Mouse (Mus musculus): Measurements from ENCODE around the gene Ccl1.

Ccl1 gene

GRCm38 (mm10) chr11:82305590-82305989 lies at the start of gene Ccl1:
Gene Ccl1, minus strand, starts transcription at chr11:82305690.
- DNase-seq (ENCODE audit: low read depth, low spot score), result no peak

- DNase-seq (ENCODE audit: low read depth, low spot score), result no peak
Measured at GRCm38 (mm10) chr11:82351039-82351438, 45.5 kb upstream of the Ccl1 start.

GRCm38 (mm10) chr11:82340900-82341299 lies 35.4 kb upstream of the Ccl1 start:
- DNase-seq (ENCODE audit: low read depth, low spot score), result no peak

- DNase-seq (ENCODE audit: low read depth, low spot score), result no peak
Measured at GRCm38 (mm10) chr11:82340416-82340815, 34.9 kb upstream of the Ccl1 start.

GRCm38 (mm10) chr11:82339921-82340401 lies 34.5 kb upstream of the Ccl1 start:
- peak; percentile 74 for DNase-seq (ENCODE audit: low read depth, low spot score)

- DNase-seq (ENCODE audit: low read depth, low spot score), result peak; percentile 66
Measured at GRCm38 (mm10) chr11:82313153-82313552, 7.7 kb upstream of the Ccl1 start.

- DNase-seq (ENCODE audit: low read depth, low spot score), result peak; percentile 2
Measured at GRCm38 (mm10) chr11:82310336-82311045, 5.0 kb upstream of the Ccl1 start.

- DNase-seq (ENCODE audit: low read depth, low spot score), result no peak
Measured at GRCm38 (mm10) chr11:82297895-82298294, 7.6 kb downstream of the Ccl1 start.

- DNase-seq (ENCODE audit: low read depth, low spot score), result no peak
Measured at GRCm38 (mm10) chr11:82290841-82291240, 14.6 kb downstream of the Ccl1 start.

GRCm38 (mm10) chr11:82274149-82274812 lies 31.2 kb downstream of the Ccl1 start:
- DNase-seq (ENCODE audit: low read depth, low spot score), result no peak

- DNase-seq (ENCODE audit: low read depth, low spot score), result no peak
Measured at GRCm38 (mm10) chr11:82259131-82259530, 46.4 kb downstream of the Ccl1 start.

- peak; percentile 69 for DNase-seq (ENCODE audit: low read depth, low spot score)
Measured at GRCm38 (mm10) chr11:82255601-82256000, 49.9 kb downstream of the Ccl1 start.

- DNase-seq (ENCODE audit: low read depth, low spot score), result no peak
Measured at GRCm38 (mm10) chr11:82253421-82253820, 52.1 kb downstream of the Ccl1 start.

GRCm38 (mm10) chr11:82251251-82251650 lies 54.2 kb downstream of the Ccl1 start:
- no peak for DNase-seq (ENCODE audit: low read depth, low spot score)

GRCm38 (mm10) chr11:82249945-82250344 lies 55.5 kb downstream of the Ccl1 start:
- no peak for DNase-seq (ENCODE audit: low read depth, low spot score)

- DNase-seq (ENCODE audit: low read depth, low spot score), result no peak
Measured at GRCm38 (mm10) chr11:82237439-82237838, 68.1 kb downstream of the Ccl1 start.

GRCm38 (mm10) chr11:82235551-82236207 lies 69.8 kb downstream of the Ccl1 start:
- DNase-seq (ENCODE audit: low read depth, low spot score), result peak; percentile 79

GRCm38 (mm10) chr11:82233991-82234390 lies 71.5 kb downstream of the Ccl1 start:
- no peak for DNase-seq (ENCODE audit: low read depth, low spot score)

GRCm38 (mm10) chr11:82226976-82227375 lies 78.5 kb downstream of the Ccl1 start:
- DNase-seq (ENCODE audit: low read depth, low spot score), result peak; percentile 25

- no peak for DNase-seq (ENCODE audit: low read depth, low spot score)
Measured at GRCm38 (mm10) chr11:82225936-82226335, 79.6 kb downstream of the Ccl1 start.

- DNase-seq (ENCODE audit: low read depth, low spot score), result no peak
Measured at GRCm38 (mm10) chr11:82216531-82216930, 89.0 kb downstream of the Ccl1 start.

GRCm38 (mm10) chr11:82214405-82214804 lies 91.1 kb downstream of the Ccl1 start:
- no peak for DNase-seq (ENCODE audit: low read depth, low spot score)

Measured in mesoderm, embryonic 11.5 days (tissue).